Mouse (Mus musculus): Measurements from ENCODE around the gene Icam1.
"Not testable (repeated sequence)": the region's sequence is repeated elsewhere in the genome, so short reads cannot be mapped to it uniquely, and the experiment has no call there.

Icam1 gene

DNA sequence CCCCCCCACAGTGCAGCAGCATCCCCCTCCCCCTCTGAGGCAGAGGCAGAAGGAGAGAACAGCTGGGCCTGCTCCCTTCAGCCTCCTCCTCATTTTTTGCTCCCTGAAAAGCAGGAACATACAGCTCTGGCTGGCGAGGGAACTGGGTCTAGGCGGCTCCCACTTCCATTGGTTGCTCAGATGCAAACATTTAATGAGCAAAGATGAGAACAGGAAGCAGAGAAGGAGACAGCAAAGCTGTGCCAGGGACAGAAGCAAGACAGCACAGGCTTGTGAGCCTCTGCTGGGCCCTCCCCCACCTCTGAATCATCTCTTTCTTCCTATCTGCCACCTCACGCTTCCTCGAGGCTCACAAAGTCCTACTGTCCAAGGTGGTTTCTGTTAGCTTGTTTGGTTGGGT is 25.5 kb downstream of the Icam1 start:
- no peak for ATAC-seq (ENCODE audit: insufficient number of reproducible peaks, low FRiP score, low TSS enrichment)

DNA sequence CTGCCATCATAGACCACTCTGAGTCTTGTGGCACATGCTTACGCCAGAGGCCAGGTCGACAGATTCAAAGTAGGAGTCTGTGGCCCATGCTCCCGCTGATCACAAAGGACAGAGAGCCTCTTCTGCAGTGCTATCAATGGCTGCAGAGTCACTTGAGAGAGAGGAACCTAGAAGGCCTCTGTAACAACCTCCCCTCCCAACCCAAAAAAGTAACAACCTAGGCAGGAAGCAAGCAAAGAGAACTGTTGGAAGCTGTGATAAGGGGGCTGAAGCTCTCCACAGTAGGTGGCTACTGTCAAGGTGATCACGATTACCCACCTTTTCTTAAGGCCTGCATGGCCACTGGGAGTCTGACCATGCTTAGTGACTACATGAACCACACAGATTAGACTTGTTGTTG is 27.8 kb downstream of the Icam1 start:
- no peak for ATAC-seq (ENCODE audit: insufficient number of reproducible peaks, low FRiP score, low TSS enrichment)

DNA sequence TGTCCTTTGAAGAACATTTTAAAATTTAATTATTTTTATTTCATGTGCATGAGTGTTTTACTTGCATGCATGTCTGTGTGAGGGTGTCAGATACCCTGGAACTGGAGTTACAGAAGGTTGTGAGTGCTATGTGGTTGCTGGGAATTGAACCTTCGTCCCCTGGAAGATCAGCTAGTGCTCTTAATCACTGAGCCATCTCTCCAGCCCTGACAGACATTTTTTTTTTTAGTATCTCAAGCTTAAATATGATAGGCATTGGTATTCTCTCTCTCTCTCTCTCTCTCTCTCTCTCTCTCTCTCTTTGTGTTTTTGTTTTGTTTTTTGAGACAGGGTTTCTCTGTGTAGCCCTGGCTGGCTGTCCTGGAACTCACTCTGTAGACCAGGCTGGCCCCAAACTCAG is 29.0 kb downstream of the Icam1 start:
- not testable (repeated sequence) for ATAC-seq (ENCODE audit: insufficient number of reproducible peaks, low FRiP score, low TSS enrichment)

GRCm38 (mm10) chr9:21045235-21045634 is 29.4 kb downstream of the Icam1 start:
- no peak for ATAC-seq (ENCODE audit: insufficient number of reproducible peaks, low FRiP score, low TSS enrichment)

DNA sequence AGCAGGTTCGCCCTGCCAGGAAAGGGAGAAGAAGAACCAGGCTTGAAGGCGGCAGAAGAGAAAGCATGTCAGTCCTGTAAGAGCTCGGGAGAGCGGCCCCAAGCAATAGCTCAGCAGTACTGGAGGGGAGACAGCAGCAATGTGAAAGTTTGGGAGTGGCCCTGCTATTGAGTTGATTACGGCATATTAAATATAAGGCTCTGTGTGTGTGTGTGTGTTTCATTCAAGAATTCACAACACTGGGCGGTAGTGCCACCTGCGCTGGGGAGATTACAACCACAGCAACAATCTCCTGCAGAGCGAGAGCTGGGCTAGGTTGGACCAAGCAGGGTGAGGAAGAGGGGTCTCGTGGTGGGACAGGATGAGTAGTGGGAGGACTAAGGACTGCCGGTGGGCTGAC is 35.8 kb downstream of the Icam1 start:
- ATAC-seq (ENCODE audit: insufficient number of reproducible peaks, low FRiP score, low TSS enrichment): no peak

DNA sequence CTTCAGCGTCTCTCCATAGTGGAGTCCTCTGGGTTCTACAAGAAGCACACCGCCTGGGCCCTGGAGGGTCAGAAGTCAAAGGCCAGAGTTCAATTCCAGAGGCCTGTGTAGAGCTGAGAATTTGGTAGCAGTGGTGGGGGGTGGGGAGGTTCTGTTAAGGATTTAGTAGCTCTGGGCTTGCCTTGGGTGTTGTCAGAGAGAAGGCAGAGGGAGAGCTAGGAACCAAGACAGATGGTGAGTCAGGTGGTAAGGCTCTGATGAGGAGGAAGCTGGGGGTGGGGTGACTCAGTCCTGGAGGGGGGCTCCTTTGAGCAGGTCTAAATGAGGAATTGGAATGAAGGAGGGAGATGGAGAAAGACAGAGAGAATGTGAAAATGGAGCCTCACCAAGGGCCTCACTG is 47.1 kb downstream of the Icam1 start:
- no peak for ATAC-seq (ENCODE audit: insufficient number of reproducible peaks, low FRiP score, low TSS enrichment)

DNA sequence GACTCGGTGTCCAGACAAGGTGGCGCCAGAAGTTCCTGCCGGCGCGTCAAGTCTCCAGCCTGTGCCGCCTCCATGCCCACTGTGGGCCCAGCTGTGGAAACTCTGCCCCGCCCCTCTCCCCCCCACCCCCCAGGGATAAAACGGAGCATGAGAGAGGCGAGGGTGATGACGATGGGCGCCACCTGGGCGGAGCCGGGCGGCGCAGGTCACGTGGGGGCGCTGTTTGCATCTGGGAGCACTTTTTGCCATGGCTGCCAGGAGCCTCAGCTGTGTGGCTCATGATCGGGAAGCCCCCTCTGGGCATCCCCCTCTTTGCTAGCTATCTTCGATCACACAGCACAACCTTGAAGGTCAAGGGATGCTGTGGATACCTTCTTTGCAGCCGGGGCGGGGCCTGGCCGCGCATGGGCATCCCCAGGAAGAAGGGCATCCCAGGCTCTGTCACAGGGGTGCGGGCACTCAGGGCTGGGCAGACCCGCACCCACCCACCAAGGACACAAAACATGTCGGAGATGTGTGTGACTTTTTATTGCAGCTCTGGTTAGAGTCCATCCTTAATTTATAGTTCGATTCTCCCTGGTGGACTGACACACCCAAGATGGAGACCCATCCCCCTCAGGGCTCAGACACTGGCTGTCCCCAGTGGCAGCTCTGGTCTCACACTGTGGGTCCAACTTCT is 51.4 kb downstream of the Icam1 start, which contains the start of gene Zglp1:
TSS of gene Zglp1 (minus strand) at position 88 of the 679 bp plus-strand sequence.
- ATAC-seq (ENCODE audit: insufficient number of reproducible peaks, low FRiP score, low TSS enrichment): no peak

GRCm38 (mm10) chr9:21072641-21073040 is 56.9 kb downstream of the Icam1 start:
- ATAC-seq (ENCODE audit: insufficient number of reproducible peaks, low FRiP score, low TSS enrichment): no peak

DNA sequence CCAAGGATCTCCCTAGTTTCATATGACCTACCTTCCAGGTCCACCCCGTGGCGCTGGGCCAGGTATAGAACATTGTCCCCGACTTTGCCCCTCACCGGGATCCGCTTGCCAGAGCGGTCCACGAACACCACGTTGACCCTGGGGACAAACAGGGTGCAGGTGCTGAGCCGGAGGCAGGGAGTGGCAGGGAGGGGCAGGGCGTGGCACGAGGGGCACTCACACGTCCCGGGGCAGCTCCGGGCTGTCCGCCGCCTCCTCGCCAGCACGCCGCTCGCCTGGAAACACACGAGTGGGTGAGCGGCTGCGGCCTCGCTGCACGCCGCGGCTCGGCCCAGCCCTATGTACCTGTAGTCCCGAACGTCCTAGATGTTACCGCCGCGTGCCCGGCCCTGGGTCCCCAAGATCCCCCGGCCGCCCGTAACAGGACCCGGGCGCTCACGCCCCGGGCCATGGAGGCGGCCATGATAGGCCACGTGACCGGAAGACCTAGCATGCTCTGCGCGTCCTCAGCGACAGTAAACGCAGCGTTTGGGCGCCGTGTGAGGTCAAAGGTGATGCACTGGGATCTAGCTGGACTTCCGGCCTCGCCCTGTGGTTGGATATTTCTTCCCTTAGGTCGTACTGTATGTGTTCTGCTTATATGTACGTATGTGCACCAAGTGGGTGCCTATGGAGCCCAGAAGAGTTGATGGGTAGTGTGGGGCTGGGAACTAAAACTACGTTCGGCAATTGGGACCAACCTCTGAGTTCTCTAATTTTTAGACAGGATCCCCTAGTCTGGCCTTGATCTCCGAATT is 57.5 kb downstream of the Icam1 start, which contains the start of the genes Gm49373 and Fdx1l:
TSS of gene Gm49373 (minus strand) at position 53 of the 797 bp plus-strand sequence.
TSS of gene Fdx1l (minus strand) at position 571 of the 797 bp plus-strand sequence.
- ATAC-seq (ENCODE audit: insufficient number of reproducible peaks, low FRiP score, low TSS enrichment): peak; percentile 93

DNA sequence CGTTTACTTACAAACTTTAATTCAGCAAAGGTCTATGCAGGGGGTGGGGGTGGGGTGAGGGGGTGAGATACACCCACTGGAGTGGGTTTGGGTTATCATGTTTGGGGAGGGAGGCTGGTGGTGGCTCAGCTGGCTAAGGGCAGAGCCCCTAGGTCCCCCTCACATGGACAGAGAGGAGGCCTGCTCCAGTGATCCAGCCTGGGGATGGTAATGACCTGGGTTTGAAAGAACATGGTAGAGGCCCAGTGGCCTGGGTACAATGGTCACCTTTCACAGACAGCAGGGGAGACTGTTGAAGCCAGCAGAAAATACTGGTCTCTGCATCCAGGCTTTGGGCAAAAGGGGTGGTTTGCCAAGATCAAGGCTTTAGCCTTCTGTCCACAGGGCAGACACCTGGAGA is 58.4 kb downstream of the Icam1 start:
- ATAC-seq (ENCODE audit: insufficient number of reproducible peaks, low FRiP score, low TSS enrichment): no peak

DNA sequence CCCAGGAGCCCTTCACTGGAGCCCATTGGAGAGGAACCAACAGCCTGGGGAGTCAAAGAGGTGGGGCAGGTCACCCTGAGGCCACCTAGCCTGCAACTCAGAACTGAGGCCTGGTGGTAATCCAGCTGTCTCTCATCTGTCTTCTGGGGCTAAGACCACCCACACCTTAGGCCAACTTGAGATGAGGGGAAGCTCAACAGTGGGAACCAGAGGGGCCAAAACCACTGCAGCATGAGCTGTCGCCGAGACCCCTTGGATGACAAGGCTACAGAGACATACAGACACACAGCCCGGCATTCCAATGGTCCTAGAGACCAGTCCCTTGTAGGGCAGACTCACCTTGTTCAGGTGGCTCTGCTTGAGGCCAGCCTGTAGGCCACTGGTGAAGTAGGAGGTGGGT is 59.8 kb downstream of the Icam1 start:
- no peak for ATAC-seq (ENCODE audit: insufficient number of reproducible peaks, low FRiP score, low TSS enrichment)
